Mouse (Mus musculus) G1E-ER4 (cell line): ENCODE measurements around the gene Mgrn1. TPM values are rescaled to one million over a fixed set of nuclear protein-coding genes. Genes with fewer than 3 reads are reported as not detected.

ENCODE experiments used
- GATA1 ChIP-seq: IDR thresholded peaks from one replicate; pipeline ENCODE4 v1.8.0; 2012; ENCODE audit warnings: low read length, inconsistent platforms
- polyA plus RNA-seq: library from polyadenylated mRNA; stranded (reverse); fragments of >175 nt; gene quantifications from 2 replicates; pipeline ENCODE4 v1.2.3, GENCODE M21; 2012

The Mgrn1 gene
- polyA plus RNA-seq, 1 experiment: 21.5 TPM

DNA sequence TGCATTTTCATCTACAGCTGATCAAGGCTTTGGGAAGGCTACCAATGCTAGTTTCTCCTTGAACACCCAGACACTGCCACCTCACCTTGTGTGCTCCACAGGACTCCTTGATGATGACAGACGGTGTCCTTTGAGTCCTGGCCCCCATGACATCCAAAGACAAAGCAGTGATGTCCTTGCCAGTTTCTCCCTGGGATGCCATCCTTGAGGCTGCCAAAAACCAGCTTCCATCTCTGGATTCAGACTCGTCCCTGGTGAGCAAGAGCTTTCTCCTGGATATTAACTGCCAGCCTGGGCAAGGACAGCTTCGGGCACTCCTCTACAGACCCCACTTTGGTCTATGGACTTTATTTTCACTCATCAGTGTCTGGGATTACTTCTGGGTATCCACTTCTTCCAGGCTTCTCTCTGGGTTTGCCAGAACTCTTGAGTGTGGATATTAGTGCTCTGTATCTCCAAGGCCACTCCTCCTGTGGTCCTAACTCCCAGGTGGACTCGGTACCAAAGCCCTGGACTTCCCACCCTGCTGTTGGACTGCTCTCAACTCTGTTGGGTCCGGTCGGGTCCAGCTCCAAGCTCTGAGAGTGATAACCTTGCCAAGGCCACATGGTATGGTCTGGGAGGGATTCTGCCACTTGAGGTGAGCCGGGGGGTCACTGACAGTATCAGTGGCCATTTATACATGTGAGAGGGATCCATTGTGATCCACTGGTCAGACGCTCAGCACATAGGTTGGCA lies 79.5 kb downstream of the Mgrn1 start:
- TF ChIP-seq GATA1: no peak

DNA sequence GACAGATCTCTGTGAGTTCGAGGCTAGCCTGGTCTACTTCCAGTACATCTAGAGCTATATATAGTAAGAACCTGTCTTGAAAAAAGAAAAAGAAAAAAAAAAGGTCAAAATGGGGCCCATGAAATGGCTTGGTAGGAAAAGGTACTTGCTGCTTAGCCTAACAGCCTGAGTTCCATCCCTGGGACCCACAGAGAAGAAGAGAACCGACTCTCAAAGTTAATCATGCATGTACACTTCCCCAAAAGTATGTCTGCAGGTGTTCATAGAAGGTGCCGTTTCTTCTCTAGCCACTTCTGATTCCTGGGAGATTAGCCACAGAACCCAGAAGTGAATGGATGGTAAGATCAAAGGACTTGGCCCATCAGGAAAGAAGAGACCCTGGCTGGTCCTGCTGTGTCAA lies 82.4 kb downstream of the Mgrn1 start:
- TF ChIP-seq GATA1: no peak

DNA sequence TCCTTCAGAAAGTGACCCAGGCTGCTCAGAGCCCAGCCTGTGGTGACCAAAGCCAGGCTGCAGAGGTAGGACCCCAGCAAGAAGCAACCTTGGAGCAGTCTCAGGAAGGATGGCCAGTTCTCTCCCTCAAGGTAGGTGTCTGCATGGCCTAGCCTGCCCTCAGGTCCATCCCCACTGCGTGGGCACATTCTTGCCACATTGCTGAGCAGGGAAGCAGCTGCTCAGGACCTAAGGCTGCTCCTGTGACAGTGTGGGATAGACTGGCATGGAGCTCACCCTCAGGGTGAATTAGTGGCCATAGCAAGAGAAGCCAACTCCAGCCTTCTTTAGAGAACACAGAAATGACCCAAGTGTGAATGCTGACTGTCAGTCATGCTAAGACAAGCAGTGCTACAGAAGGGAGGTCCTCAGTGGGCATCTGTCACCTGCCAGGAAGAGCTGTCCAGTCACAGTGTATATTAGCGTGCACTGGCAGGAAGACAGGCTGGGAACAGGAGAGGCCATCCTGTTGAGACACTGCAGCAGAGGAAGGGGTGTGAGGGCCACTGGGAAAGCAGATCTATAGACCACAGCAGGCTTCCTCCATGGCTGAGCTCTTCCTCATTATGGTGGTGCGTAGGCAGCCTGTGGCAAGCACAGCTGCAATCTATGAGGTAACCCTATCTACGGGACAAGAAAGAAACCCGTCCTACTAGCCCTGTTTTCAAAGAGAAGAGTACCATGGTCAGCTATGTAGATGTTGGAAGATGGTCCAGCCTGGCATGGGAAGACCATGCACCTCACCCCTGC lies 83.2 kb downstream of the Mgrn1 start:
- no peak for TF ChIP-seq GATA1

- no peak for TF ChIP-seq GATA1
Observed at GRCm38 (mm10) chr16:4971626-4972025, 85.6 kb downstream of the Mgrn1 start.

DNA sequence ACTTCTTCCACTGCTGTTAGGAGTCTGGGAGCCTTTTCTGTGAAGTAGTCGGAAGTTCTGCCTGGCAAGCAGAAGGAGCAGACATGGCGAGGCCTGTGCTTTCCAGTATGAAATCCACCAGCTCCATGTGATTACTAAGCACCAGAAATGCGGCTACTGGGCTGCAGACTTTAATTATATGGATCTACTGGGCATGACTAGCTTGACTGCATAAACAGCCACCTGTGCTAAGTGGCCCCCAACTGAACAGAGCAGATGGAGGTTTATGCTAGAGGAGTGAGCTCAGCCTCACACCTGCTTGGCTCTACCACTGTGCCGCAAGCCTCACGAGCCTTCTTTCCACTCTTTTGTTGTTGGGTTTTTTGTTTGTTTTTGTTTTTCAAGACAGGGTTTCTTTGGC lies 88.5 kb downstream of the Mgrn1 start:
- TF ChIP-seq GATA1: no peak

GRCm38 (mm10) chr16:4976180-4976579 lies 90.1 kb downstream of the Mgrn1 start:
- TF ChIP-seq GATA1: no peak

- no peak for TF ChIP-seq GATA1
Observed at GRCm38 (mm10) chr16:4978275-4979051, 92.4 kb downstream of the Mgrn1 start.

DNA sequence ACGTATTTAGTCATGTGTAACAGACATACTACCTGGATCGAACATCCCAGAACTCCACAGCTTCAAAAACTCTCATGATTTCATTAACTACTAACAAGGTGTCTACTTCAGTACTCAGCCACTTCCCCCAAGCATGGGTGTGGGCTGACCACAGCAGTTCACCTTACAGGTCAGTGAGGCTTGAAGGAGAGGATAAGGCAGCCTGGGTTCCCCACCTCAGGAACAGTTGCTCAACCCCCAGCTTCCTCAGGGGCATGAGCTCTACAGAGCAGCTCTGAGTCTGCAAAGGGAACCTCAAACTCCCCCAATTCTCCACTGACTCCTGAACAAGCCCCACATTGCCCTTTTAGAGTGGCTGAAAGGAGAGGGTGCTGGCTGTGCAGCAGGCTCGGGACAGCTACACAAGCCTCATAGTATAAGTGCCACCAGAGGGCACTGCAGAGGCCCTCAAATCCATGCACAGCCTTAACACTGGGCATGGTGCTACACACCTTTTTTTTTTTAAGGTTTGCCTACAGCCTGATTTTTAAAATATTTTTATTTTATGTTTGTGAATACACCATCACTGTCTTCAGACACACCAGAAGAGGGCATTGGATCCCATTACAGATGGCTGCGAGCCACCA lies 93.8 kb downstream of the Mgrn1 start:
- TF ChIP-seq GATA1: no peak

DNA sequence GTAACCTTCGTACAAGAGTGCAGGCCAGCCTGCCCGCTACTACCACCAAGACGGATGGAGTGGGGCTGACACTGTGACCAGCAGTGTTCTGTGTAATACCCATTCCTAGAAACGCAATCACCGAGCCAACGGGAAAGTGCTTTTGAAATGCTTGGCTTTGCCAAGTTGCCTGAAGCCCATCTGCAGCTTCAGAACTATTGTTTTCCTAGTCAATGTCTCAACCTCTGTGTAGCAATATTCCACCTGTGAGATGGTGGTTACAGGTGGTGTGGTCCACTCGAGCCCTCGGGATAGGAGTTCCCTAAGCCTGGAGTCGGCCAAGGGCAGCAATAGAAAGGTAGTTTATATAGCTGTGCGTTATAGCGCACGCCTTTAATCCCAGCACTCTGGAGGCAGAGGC lies 98.7 kb downstream of the Mgrn1 start:
- no peak for TF ChIP-seq GATA1

Other genes starting within 250 kb of the Mgrn1 start
- not detected in 2 replicates for gene Vasn, start 246.3 kb upstream of the Mgrn1 start, polyA plus RNA-seq
- 50.7 and 70.0 TPM in 2 replicates for gene Dnaja3, start 246.3 kb upstream of the Mgrn1 start, polyA plus RNA-seq
- gene Coro7, start 206.5 kb upstream of the Mgrn1 start, polyA plus RNA-seq: 237 and 252 TPM in 2 replicates
- gene Nmral1, start 166.9 kb upstream of the Mgrn1 start, polyA plus RNA-seq: 7.4 and 15.2 TPM in 2 replicates
- gene Hmox2, start 159.9 kb upstream of the Mgrn1 start, polyA plus RNA-seq: 1.5 and 1.8 TPM in 2 replicates
- 34.7 and 56.1 TPM in 2 replicates for gene Cdip1, start 96.0 kb upstream of the Mgrn1 start, polyA plus RNA-seq
- not detected in 2 replicates for gene 4930562C15Rik, start 50.8 kb upstream of the Mgrn1 start, polyA plus RNA-seq
- 162 and 189 TPM in 2 replicates for gene Ubald1, start 5.9 kb upstream of the Mgrn1 start, polyA plus RNA-seq
- gene Nudt16l1, start 52.5 kb downstream of the Mgrn1 start, polyA plus RNA-seq: 45.2 and 49.4 TPM in 2 replicates
- 21.3 and 23.5 TPM in 2 replicates for gene Anks3, start 78.0 kb downstream of the Mgrn1 start, polyA plus RNA-seq
- 0.08 TPM in 1 of 2 replicates, not detected in the other for gene Sept12, start 111.6 kb downstream of the Mgrn1 start, polyA plus RNA-seq
- not detected in 2 replicates for gene Smim22, start 121.0 kb downstream of the Mgrn1 start, polyA plus RNA-seq
- 17.5 and 28.8 TPM in 2 replicates for gene Rogdi, start 127.3 kb downstream of the Mgrn1 start, polyA plus RNA-seq
- gene Glyr1, start 163.6 kb downstream of the Mgrn1 start, polyA plus RNA-seq: 17.1 and 26.7 TPM in 2 replicates
- 15.6 and 16.6 TPM in 2 replicates for gene Ubn1, start 163.8 kb downstream of the Mgrn1 start, polyA plus RNA-seq
- not detected in 2 replicates for gene Ppl, start 246.2 kb downstream of the Mgrn1 start, polyA plus RNA-seq